Mouse (Mus musculus): ENCODE data around the gene Lpin1. TPM values are rescaled to one million over a fixed set of nuclear protein-coding genes. Genes with fewer than 3 reads are reported as not detected.

The Lpin1 gene
- 66.4 and 75.6 TPM in 2 replicates for polyA plus RNA-seq (2012; rRNA removed)

DNA sequence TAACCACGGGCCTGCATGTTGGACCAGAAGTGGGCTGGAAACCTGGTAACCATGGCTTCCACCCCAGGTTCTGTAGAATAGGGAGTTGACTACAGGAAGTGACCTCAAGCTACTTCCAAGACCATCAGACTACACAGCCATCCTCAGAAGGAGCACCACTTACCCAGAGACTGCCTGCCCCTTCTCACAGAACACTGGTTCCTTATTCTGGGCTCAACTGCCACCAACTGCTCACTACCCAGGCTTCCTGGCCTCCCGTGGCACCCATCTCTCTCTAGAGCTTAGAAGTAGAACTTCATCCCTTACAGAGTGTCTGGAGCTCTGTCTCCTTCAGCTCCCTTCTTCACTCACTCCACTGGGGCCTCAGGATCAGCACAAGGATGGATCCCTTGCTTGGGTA, at the start of gene Lpin1:
TSS of gene Lpin1 (minus strand) at position 31 of the 400 bp plus-strand sequence.
- no peak for DNase-seq (ENCODE audit: low read depth)

DNA sequence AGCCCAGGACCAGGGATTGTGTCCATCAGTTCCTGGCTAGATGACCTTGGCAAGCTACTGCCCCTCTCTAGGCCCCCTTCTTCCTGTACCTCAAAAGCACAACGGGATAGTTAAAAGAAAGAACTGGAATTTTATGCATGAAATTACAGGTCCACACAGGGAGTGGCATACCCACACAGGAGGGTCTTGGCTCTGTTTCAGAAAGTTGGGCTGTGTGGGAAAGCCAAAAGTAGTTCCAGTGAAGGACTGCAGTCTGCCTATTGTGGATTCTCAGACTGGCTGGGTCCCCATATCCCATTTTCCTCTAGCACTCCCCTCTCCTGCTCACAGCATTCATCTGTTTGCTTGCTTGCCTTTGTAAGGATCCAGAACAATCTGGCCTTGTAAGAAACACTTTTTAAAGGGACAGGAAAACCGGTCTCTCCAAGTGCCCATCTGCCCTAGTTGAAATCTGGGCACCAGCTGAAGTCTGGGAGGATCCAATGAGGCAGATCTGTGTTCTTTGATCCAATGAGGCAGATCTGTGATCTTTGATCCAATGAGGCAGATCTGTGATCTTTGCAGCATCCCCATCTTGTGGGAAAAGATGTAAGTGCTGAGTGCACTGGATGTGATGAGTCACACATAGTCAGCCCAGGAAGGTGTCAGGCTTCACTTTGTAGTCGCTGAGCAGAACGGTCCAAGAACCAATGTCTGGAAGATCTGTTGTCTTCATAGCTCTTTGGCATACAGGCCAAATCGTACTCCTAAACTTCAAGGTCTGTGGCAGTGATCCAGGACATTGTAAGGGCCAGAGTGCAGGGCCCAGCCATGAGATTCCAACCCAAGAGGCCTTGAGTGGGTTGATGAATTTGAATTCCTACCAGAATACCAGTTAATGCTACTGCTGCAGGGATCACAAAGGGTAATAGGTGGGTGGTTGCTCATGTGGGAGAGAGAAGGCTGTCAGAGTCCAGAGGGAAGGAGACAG, 46.4 kb upstream of the Lpin1 start:
- DNase-seq (ENCODE audit: low read depth): no peak

- DNase-seq (ENCODE audit: low read depth): no peak
These were observed 44.8 kb upstream of the Lpin1 start for GRCm38 (mm10) chr12:16655604-16656003.

DNA sequence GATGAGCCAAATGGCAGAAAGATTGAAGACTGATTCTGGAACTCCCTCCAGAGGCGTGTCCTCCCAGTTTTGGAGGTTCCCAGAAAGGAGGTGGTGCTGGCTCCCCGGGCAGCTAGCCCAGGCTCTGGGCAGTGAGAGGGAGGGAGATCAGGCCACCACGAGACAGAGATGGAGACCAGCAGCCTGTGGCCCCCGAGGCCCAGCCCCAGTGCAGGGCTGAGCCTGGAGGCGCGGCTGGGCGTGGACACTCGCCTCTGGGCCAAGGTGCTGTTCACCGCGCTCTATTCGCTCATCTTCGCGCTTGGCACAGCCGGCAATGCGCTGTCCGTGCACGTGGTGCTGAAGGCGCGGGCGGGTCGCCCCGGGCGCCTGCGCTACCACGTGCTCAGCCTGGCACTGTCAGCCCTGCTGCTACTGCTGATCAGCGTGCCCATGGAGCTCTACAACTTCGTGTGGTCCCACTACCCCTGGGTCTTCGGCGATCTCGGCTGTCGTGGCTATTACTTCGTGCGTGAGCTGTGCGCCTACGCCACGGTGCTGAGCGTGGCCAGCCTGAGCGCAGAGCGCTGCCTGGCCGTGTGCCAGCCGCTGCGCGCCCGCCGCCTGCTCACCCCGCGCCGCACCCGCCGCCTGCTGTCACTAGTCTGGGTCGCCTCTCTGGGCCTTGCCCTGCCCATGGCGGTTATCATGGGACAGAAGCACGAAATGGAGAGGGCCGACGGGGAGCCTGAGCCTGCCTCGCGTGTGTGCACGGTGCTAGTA, 42.7 kb upstream of the Lpin1 start, which contains the start of gene Ntsr2:
TSS of gene Ntsr2 (plus strand) at position 51 of the 762 bp plus-strand sequence.
- no peak for DNase-seq (ENCODE audit: low read depth)

GRCm38 (mm10) chr12:16649819-16650218, 39.1 kb upstream of the Lpin1 start:
- DNase-seq (ENCODE audit: low read depth): no peak

DNA sequence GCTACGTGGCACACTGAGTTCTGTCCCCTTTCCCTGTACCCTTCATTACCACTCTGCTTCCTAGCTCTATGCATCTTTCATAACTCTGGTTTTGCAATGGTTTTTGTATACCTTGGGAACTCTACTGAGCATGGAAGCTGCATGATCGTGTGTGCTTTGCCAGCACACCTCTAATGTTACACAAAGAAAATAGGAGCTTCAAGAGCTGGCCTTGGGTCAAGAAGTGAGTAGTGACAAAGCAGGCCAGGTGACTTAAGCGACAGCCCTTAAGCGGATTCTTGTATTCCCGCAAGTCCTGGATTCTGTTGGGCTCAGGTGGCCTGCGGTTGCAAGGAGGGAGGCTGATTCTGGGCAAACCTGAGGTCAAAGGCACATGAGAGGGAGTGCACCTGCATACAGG, 37.5 kb upstream of the Lpin1 start:
- peak; percentile 46 for DNase-seq (ENCODE audit: low read depth)

DNA sequence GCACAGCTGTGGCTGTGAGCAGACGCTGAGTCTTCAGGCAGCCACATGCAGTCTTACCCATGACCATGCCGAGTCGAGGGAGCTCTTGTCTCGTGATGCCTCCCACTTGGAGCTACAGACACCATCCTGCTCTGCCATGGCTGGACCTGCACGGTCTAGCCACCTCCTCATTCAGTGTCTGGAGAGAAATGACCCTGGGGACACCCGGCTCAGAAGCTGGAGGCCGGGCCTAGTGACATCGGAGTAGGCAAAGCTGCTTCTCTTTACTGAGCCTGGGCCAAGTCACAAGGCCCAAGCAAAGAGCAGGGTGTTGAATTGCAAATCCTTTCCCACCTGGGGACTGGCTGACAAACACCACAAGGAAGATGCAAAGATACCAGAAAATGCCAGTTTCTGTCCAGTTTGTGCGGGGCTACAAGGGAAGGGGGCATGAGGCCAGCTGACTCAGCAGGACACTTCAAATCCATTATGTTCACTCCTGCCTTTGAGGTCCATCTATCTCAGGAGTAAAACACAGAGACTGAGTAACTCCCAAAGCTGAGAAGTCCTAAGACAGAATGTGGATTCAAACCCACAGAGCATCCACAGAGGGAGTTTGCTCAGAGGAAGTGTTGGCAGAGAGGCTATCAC, 36.1 kb upstream of the Lpin1 start:
- DNase-seq (ENCODE audit: low read depth): no peak

DNA sequence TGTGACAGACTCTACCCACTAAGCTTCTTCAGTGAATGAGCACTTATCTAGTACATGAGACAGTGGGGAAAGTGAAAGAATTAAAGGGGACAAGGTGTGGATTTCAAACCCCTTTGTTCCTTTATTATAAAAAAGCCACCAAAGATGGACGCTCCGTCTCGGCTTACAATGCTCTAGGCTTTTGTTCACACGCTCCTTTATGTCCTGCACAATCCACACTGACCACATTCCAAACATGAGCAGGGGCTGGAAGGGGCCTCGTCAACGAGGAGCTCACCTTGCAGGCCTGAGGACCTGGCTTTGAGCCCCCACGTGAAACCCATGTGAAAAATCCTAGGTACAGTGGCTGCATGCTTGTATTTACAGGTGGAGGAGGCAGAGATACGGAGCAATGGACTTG, 33.9 kb upstream of the Lpin1 start:
- DNase-seq (ENCODE audit: low read depth): no peak

DNA sequence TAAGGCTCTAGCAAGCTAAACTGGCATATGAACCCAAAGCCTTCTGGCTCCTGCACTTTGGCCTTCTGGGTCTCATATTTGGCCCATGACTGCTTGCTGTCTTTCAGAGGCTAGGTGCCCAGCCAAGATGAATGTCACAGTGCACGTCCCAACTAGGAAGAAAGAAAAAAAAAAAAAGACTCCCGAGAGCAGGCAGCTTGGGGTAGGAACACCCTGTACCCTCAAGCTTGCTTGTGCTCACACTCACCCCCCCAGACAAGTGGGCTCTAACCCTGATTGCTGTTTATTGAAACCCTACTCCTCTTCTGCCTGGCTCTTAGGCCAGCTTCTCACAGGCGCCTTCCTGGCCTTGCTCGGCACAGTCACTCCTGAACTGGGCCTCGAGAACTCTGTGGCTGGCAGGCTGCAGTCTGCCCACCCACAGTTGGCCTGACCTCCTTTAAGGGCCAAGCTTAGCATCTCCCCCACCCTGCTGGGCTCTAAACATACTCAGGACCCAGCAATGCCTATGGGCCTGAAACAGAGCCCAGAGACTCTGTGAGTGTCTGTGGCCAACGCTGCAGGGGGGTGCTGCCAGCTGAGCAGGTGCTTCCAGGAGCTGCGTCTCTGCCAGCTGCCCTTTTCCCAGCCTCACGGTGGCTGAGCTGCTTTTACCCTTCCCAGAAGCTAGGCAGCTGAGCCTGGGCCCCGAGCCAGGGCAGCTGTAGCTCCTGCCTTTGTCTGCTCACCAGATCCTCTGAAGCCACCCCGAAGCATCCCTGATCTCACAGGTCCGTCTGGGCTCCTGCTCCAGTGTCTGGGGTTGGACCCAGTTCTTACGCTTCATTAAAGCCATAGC, 33.0 kb upstream of the Lpin1 start:
- no peak for DNase-seq (ENCODE audit: low read depth)

- no peak for DNase-seq (ENCODE audit: low read depth)
These were observed 31.2 kb upstream of the Lpin1 start for GRCm38 (mm10) chr12:16642000-16642399.

GRCm38 (mm10) chr12:16640075-16640474, 29.3 kb upstream of the Lpin1 start:
- DNase-seq (ENCODE audit: low read depth): no peak

DNA sequence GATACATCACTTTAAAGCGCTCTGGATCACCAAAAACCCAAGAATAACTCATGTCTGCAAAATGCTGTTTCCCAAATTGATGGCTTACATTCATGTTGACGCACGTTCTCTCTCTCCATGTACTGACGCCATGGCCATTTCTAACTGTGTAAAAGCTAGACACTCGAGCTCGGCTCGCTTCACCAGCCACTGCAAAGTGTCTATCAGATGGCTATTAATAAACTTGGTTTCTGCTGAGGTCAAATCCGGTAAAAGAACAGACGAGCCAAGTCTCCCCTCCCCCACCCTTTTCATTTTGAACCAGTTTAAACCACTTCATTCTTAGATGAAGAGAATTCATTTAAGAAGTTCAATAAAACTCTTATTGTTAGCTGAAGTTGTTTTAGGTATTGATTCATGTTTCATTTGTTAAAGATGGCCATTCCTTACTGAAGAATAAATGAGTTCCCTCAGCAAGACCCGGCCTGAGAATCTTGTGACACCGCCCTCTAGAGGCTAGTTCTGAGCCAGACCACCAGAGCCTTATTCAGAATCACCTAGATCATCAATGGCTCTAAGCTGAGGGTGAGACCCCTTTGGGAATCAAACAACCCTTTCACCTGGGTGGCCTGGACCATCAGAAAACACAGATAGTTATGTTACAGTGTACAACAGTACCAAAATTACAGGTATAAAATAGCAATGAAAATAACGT, 28.5 kb upstream of the Lpin1 start:
- no peak for DNase-seq (ENCODE audit: low read depth)

GRCm38 (mm10) chr12:16635816-16636215, 25.1 kb upstream of the Lpin1 start:
- DNase-seq (ENCODE audit: low read depth): no peak

GRCm38 (mm10) chr12:16634075-16634813, 23.5 kb upstream of the Lpin1 start:
- DNase-seq (ENCODE audit: low read depth): no peak

DNA sequence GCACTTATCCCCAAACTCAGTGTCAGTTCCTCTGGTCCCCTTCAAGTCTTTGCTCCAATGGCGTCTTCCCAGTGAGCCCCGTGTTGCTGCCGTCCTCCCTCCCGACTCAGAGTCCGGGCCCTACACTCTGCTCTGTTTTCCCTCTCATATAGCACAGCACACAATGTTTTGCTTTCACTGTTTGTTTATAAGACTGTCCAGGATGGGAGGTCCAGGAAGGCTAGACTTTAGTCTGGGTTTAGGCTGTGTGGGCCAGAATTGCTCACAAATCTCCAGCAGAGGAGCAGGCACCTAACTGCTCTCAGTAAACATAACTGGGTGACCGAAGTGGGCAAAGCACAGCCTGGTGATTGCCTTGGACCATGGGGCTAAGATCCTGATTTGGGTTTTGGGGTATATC, 22.5 kb upstream of the Lpin1 start:
- DNase-seq (ENCODE audit: low read depth): no peak

- peak; percentile 51 for DNase-seq (ENCODE audit: low read depth)
These were observed 20.7 kb upstream of the Lpin1 start for GRCm38 (mm10) chr12:16631423-16631822.

DNA sequence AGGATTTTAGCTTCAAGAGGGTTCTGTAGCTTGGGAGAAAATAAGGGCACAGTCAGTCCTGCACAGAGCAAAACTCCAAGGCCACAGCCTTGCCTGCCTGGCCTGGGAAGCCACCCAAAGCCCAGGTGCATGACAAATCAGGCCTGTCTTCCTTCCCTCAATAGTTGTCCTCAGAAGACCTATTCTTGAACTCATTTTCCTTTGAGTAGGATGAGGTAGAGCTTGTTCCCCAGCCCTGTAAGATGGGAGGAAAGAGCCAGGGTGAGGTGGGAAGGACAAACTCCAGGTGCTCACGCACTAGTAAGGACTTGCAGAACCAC, 20.1 kb upstream of the Lpin1 start:
- DNase-seq (ENCODE audit: low read depth): peak; percentile 75

- DNase-seq (ENCODE audit: low read depth): peak; percentile 94
These were observed 19.5 kb upstream of the Lpin1 start for GRCm38 (mm10) chr12:16630152-16630865.

- peak; percentile 77 for DNase-seq (ENCODE audit: low read depth)
These were observed 9.5 kb upstream of the Lpin1 start for GRCm38 (mm10) chr12:16620230-16620629.

Data from gonadal fat pad, adult 2 months (tissue).